Mouse (Mus musculus) cerebellum, adult 2 months (tissue): ENCODE data around the gene Nr1h4.

Experiments
- CTCF ChIP-seq: fragments of 200-500 bp; IDR thresholded peaks from 2 replicates; pipeline ENCODE4 v1.5.1; 2011; ENCODE audit warnings: low read depth, mild to moderate bottlenecking, control low read depth, low read length, moderate library complexity, borderline replicate concordance; ENCODE audit not compliant: insufficient read depth
- POLR2A ChIP-seq: fragments of 200-500 bp; IDR thresholded peaks from 2 replicates; pipeline ENCODE4 v1.6.1; 2011; ENCODE audit warnings: low read length, control low read depth, borderline replicate concordance; ENCODE audit not compliant: insufficient read depth

GRCm38 (mm10) chr10:89462890-89463289 lies 70.5 kb downstream of the Nr1h4 start:
- no peak for TF ChIP-seq CTCF
- TF ChIP-seq POLR2A, result no peak
